Mouse (Mus musculus) C2C12 (cell line): ENCODE results near the gene Lbx2. TPM values are rescaled to one million over a fixed set of nuclear protein-coding genes. Genes with fewer than 3 reads are reported as not detected.

Experiments used
- H3K27me3 ChIP-seq: one replicate; pipeline ENCODE4 v1.6.1; 2011; ENCODE audit not compliant: control insufficient read depth, insufficient read depth, insufficient read length
- H3K36me3 ChIP-seq: one replicate; pipeline ENCODE4 v1.6.1; 2011; ENCODE audit not compliant: control insufficient read depth, insufficient read depth
- H3K4me3 ChIP-seq: one replicate; pipeline ENCODE4 v1.5.1; 2011; ENCODE audit warnings: mild to moderate bottlenecking, control low read depth; ENCODE audit not compliant: poor library complexity, insufficient read depth, severe bottlenecking
- H3K79me2 ChIP-seq: one replicate; pipeline ENCODE4 v1.6.1; 2011; ENCODE audit not compliant: control insufficient read depth, insufficient read depth
- H3K79me3 ChIP-seq: one replicate; pipeline ENCODE4 v1.6.1; 2011; ENCODE audit warnings: low read depth, control low read depth
- H3ac ChIP-seq: one replicate; pipeline ENCODE3; 2011; ENCODE audit warnings: low read depth; ENCODE audit not compliant: control insufficient read depth, insufficient read length
- CEBPB ChIP-seq: IDR thresholded peaks from one replicate; pipeline ENCODE4 v1.6.1; 2011; ENCODE audit warnings: low read depth, mild to moderate bottlenecking, control low read depth, moderate library complexity
- CTCF ChIP-seq: IDR thresholded peaks from one replicate; pipeline ENCODE4 v1.5.1; 2011; ENCODE audit not compliant: control insufficient read depth, insufficient read depth, insufficient read length
- FOSL1 ChIP-seq: IDR thresholded peaks from one replicate; pipeline ENCODE4 v1.8.0; 2011; ENCODE audit warnings: mild to moderate bottlenecking, low read length; ENCODE audit not compliant: poor library complexity, insufficient read depth, severe bottlenecking
- MAX ChIP-seq: IDR thresholded peaks from one replicate; pipeline ENCODE4 v1.6.1; 2011; ENCODE audit warnings: mild to moderate bottlenecking, control low read depth
- MYOD1 ChIP-seq: IDR thresholded peaks from one replicate; pipeline ENCODE4 v1.6.1; 2011; ENCODE audit warnings: low read depth; ENCODE audit not compliant: control insufficient read depth, insufficient read length
- MYOG ChIP-seq: IDR thresholded peaks from one replicate; pipeline ENCODE4 v1.6.1; 2011; ENCODE audit not compliant: control insufficient read depth, insufficient read length; ENCODE audit errors: extremely low read depth
- USF1 ChIP-seq: IDR thresholded peaks from one replicate; pipeline ENCODE4 v1.6.1; 2011; ENCODE audit warnings: low read depth, mild to moderate bottlenecking, control low read depth, moderate library complexity
- polyA plus RNA-seq: library from polyadenylated mRNA; unstranded; fragments of >200 nt; fragmentation: generic; extraction: Trizol; gene quantifications from one replicate; pipeline ENCODE4 v1.2.1, GENCODE M21; 2012; ENCODE audit warnings: missing spikeins

The Lbx2 gene
- polyA plus RNA-seq, 1 experiment = 0.11 TPM

- no peak for TF ChIP-seq FOSL1
- TF ChIP-seq CEBPB = no peak
- no peak for TF ChIP-seq USF1
- no peak for TF ChIP-seq MAX
- TF ChIP-seq CTCF = no peak
- TF ChIP-seq MYOG = no peak
- no peak for TF ChIP-seq MYOD1
- peaks cover 31% of the 10 kb centered on the region for H3K36me3 ChIP-seq
- no peaks in the 10 kb centered on the region for H3K79me3 ChIP-seq
- H3K4me3 ChIP-seq = no peak overlapping the region
- H3ac ChIP-seq = no peak overlapping the region
- no peaks in the 10 kb centered on the region for H3K79me2 ChIP-seq
- no peaks in the 10 kb centered on the region for H3K27me3 ChIP-seq
Observed at GRCm38 (mm10) chr6:83044742-83045141, 41.4 kb upstream of the Lbx2 start.

GRCm38 (mm10) chr6:83049367-83049766, 36.8 kb upstream of the Lbx2 start:
- peaks cover 37% of the 10 kb centered on the region for H3K79me2 ChIP-seq
- no peak overlapping the region for H3ac ChIP-seq
- no peaks in the 10 kb centered on the region for H3K27me3 ChIP-seq
- H3K4me3 ChIP-seq = no peak overlapping the region
- TF ChIP-seq CEBPB (no peak), MYOG (no peak), MYOD1 (no peak), CTCF (no peak), USF1 (no peak), MAX (no peak), FOSL1 (no peak)
- H3K79me3 ChIP-seq = peaks cover 22% of the 10 kb centered on the region
- H3K36me3 ChIP-seq = peaks cover 23% of the 10 kb centered on the region

- peak overlapping the region; percentile 99 for H3K4me3 ChIP-seq
- H3K36me3 ChIP-seq = peaks cover 48% of the 10 kb centered on the region
- peaks cover 41% of the 10 kb centered on the region for H3K79me3 ChIP-seq
- peak overlapping the region; percentile 92 for H3ac ChIP-seq
- TF ChIP-seq CTCF (no peak), USF1 (peak; percentile 74), MAX (peak; percentile 94), CEBPB (no peak), MYOD1 (peak; percentile 71), MYOG (no peak), FOSL1 (no peak)
- H3K79me2 ChIP-seq = peaks cover 62% of the 10 kb centered on the region
- no peaks in the 10 kb centered on the region for H3K27me3 ChIP-seq
Observed at GRCm38 (mm10) chr6:83053136-83053960, 32.8 kb upstream of the Lbx2 start.

DNA sequence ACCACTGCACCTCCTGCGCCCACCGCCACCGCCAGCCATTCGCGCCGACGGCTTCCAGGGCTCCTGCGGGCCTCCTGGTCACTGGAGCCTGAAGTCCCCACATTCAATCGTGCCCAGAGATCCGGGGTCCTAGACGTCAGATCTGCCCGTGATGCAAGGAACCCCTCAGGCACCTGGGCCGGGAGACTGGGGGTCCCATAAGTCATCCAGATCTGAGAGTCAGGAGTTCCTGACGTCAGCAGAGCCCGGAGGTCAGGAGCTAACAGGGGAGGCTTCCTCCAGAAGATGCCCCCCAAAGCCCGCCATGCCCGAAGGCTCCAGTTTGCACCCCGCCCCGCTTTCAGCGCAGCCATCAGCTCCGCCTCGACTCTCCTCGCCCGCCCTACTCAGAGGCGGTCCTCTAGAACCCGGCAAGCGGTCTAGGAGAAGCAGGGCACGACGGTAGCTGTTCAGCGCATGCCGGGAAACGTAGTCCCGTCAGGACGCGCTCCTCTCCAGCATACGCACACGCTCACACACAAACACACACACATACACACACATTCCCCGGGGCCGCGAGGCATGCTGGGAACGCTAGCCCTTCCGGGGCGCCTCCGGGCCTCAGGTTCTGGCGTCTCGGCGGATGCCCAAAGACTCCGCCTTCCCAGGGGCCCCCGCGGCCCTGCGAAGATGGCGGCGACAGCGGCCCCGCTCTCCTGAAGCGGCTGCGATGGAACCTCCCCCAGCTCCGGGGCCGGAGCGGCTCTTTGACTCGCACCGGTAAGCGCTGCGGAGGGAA, 31.9 kb upstream of the Lbx2 start, which contains the start of gene Aup1:
Aup1 (plus strand) TSS at position 448 of the 778 bp plus-strand sequence.
- Histone ChIP-seq H3K79me3 (peaks cover 41% of the 10 kb centered on the region), H3K36me3 (peaks cover 48% of the 10 kb centered on the region)

GRCm38 (mm10) chr6:83054871-83055431, 31.2 kb upstream of the Lbx2 start, which contains the start of gene Htra2:
Gene Htra2, minus strand, starts transcription at chr6:83055273.
- no peak for TF ChIP-seq USF1
- peak; percentile 47 for TF ChIP-seq CTCF
- Histone ChIP-seq H3K36me3 (peaks cover 48% of the 10 kb centered on the region), H3K79me3 (peaks cover 41% of the 10 kb centered on the region), H3K4me3 (peak within 1 kb of the TSS; percentile 99), H3K79me2 (peaks cover 62% of the 10 kb centered on the region), H3K27me3 (no peaks in the 10 kb centered on the region), H3ac (peak within 1 kb of the TSS; percentile 97)

More for the DNA sequence above, 31.9 kb upstream of the Lbx2 start, which contains the start of gene Aup1:
- TF ChIP-seq MYOD1 (no peak), MYOG (no peak), FOSL1 (no peak), CTCF (no peak), USF1 (no peak), CEBPB (no peak), MAX (peak; percentile 94)
- Histone ChIP-seq H3K27me3 (no peaks in the 10 kb centered on the region), H3K79me2 (peaks cover 62% of the 10 kb centered on the region), H3ac (peak within 1 kb of the TSS; percentile 97), H3K4me3 (peak within 1 kb of the TSS; percentile 99)
